Mouse (Mus musculus): ENCODE data around the gene Prelid3b.

Prelid3b gene

DNA sequence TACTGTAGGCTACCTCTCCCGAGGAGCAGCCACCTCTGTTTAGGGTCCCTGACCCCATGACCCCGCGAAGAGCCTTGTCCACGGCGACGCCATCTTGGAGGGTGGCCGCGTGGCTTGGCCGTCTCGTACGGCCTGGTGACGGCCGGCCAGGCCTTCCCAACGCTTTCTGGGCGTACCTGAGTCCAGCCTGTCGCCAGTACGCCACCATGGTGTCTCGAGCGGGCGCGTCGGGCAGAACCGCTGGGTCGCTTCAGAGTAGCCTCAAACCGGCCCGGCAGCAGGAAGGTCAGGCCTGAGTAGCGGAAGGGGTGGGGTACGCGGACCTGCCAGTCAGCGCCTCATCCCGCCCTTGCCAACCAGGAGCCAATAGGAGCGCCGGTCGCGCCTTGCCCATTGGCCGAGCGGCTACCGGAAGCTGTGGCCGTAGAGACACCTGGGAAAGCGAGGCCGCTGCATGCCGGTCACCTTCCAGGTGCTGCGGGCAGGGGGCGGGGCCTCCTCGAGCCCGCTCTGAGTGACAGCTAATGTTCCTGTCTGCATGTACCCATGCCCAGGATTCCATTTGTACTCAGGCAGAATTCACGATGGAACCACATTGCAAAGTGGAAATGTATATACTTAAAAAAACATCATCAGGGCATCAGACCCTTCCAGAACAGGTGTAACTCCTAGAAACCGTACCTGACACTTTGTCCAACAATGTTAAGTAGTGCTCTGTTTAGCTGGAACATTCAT is 8.9 kb downstream of the Prelid3b start, which contains the start of gene Atp5e:
TSS of gene Atp5e (minus strand) at position 317 of the 735 bp plus-strand sequence.
- peak; percentile 68 to 80 for DNase-seq (ENCODE audit: low read depth in 1 of 2, low spot score in 2 of 2)

DNA sequence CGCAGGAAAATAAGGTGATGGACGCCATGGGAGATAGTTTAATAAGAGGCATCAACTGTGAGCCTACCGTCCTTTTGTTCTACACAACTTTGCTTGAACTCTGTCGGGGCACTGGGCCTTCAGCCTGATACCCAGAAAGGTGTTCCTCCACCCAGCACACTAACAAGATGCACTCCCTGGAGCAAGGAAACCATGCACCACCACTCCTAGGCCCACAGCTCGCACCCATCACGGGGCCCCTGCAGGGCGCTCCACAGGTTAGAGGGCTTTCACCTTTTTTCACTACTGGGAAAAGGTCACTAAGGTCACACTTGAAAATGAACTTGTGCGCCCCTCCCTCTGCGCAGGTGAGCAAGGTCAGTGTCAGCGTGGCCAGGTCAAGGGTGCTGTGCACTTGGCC is 9.5 kb downstream of the Prelid3b start:
- DNase-seq (ENCODE audit: low read depth in 1 of 2, low spot score in 2 of 2) = no peak

DNA sequence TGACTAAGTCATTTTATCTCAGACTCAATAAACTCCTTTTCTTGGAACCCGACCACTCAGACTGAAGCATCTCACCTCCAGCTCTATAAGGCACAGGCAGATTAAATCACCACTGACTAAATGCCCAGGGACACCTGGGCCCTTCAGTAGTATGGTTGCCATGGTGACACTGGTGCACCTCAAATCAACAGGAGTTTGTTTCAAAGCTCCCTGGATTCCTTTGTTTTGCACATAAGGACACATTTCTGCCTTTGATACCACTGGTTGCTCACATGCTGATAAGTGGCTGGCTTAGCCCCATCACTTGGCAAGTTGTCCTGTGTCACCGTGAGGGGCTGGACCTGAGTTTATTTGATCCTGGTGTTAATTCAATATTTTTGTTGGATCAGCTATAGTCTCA is 13.5 kb downstream of the Prelid3b start:
- DNase-seq (ENCODE audit: low read depth in 1 of 2, low spot score in 2 of 2) = no peak

DNA sequence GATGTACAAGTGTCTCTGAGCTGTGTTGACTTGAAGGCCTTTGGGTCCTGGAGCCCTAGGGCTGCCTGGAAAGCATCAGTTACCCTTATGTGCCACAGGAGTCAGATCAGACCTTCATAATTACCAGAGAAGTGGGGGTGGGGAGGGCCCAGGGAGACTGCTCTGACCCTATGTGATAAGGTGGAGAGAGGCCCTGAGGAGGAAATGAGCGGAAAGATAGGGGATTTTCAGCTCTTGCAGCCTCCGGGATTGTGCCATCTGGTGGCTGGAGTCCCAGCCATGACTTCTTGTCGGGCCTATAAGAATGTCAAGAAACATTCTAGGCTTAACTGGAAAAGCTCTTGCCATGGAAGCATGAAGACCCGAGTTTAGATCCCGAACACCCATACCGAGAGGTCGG is 19.2 kb downstream of the Prelid3b start:
- DNase-seq (ENCODE audit: low read depth in 1 of 2, low spot score in 2 of 2) = no peak

DNA sequence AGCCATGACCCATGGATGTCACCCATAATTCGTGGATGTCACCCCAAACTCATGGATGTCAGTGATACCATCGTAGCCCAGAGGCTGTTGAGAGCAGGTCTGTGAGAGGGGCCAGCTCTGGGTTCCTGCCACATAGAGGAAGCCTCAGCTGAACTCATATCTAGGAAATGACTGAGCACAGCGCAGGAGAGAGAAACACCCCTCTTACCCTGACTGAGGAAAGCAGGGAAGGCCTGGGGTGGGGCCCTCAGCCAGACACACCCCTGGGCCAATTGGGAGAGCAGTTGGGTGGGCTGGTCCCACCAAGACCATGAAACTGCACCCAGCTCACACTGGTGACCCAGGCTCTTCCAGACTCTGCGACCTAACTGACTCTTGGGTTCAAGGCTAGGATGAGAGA is 22.5 kb downstream of the Prelid3b start, which contains the start of gene Tubb1:
TSS of gene Tubb1 (plus strand) at position 343 of the 400 bp plus-strand sequence.
- DNase-seq (ENCODE audit: low read depth in 1 of 2, low spot score in 2 of 2) = no peak

DNA sequence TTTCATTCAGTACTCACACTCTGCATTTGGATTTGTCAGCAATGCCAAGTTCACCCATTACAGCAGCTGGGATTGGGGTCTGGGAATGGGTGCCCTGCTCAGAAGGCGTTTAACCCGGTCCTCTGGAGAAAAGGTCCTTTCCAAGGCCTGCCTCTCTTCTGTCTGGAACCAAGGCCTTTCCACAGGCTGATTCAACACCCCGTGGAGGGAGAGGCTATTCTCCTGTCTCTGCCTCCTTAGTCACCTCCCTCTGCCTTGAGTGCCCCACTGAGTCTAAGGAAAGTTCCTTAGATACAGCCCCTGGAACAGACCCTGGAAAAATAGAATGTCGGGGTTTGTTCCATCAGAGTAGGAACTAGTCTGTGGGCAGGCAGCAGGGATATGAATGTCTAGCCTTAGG is 24.5 kb downstream of the Prelid3b start:
- no peak for DNase-seq (ENCODE audit: low read depth in 1 of 2, low spot score in 2 of 2)

DNA sequence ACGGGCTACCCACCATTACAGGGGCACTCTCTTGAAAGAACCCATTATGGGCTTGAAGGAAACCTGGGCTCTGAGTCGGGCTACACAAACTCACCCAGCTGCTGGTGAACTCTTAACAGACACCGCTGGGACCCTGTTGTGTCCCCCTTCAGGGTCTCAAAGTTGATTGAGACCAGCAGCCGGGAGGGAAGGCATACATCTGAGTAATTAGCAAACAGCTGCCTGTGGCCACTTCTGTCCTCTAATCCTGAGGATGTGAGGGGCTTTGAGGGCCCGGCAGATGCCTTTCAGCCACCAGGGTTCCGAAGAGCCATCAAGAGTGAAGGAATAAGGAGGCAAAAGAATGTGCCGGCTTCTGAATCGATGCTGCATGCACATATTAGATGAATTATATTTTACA is 26.0 kb downstream of the Prelid3b start:
- DNase-seq (ENCODE audit: low read depth in 1 of 2, low spot score in 2 of 2) = no peak

DNA sequence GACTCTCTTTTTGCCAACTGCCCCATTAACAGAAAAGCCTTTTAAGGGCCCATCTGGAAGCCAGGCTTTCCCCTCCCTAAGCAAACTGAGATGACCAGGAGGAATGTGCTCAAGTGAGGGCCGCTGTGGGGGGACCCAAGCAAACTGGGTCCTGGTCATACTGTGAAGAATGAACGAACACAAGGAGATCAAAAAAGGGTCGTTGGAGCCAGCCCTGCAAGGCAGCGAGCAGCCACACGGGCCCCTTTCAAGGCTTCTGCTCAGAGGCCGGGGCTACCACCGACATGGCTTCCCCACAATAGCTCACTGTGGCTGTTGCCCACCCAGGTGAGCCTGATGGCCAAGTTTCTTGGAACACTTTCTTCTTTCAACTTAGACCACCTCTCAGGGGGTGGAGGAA is 26.4 kb downstream of the Prelid3b start:
- DNase-seq (ENCODE audit: low read depth in 1 of 2, low spot score in 2 of 2) = no peak

DNA sequence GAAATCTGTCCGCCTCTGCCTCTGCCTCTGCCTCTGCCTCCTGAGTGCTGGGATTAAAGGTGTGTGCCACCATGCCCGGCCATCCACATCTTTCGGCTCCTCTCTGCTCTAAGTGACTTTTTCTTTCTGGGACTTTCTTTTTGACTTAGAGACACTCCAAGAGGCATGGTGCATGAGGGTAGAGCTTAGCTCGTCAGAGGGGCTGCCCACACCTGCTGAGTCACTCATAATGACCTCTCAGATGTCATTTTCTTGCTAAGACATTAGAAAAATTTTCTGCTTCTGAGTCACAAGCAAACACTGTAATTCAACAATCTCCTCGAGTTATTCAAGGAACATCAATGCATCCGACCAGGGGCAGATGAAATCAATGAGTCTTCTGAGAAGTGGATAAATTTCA is 27.9 kb downstream of the Prelid3b start:
- DNase-seq (ENCODE audit: low read depth in 1 of 2, low spot score in 2 of 2) = no peak

DNA sequence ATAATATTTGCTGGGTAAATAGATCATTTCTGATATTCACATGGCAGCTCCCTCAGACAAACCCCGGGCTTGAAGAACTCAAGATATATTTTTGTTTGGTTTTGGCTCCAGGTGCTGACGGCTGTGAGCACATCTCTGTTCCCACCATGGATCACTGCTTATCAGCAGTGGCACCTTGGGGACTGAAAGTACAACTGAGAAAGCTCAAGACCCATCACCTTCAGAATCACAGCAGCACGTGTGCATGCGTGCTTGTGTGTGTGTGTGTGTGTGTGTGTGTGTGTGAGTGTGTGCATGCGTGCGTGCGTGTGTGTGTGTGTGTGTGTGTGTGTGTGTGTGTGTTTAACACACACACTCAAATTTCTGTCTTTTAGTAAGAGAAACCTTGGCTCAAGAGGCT is 28.5 kb downstream of the Prelid3b start:
- DNase-seq (ENCODE audit: low read depth in 1 of 2, low spot score in 2 of 2) = no peak

DNA sequence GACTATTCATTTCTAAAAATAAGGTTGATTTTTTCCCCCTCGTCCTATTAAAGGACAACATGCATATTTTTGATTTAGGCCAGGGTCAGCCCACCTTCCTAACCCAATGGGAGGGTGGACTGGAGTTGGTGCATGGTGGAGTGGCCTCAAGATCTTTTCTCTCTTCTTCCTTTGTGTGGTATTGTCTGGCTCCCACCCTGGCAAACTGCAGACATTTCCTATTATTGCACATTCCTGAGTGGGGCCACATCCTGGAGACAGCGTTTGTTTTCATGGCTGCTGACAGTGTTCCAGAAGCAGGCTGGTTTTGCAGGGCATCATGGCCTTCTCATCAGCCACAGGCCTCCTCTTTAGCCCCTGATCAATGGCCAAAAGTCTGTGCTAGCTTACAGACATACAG is 29.8 kb downstream of the Prelid3b start:
- no peak for DNase-seq (ENCODE audit: low read depth in 1 of 2, low spot score in 2 of 2)

DNA sequence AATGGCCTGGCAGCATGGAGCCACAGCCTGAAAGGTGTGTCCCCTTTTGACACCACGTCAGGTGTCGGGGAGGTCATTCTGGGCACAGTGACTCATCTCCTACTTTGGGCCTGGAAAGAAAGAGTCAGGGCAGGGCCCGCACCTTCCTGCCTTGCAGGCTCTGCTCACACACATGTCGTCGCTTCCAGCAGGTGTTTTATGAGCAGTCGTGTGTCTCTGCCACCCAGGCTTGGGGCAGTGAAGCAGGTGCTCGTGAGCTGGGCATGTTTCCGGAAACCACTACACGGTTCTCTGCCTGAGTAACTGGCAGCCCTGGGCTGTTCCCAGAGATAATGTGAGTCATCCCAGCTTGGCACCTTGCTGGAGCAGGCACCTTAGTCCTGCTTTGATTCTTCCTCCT is 30.4 kb downstream of the Prelid3b start:
- DNase-seq (ENCODE audit: low read depth in 1 of 2, low spot score in 2 of 2) = no peak

DNA sequence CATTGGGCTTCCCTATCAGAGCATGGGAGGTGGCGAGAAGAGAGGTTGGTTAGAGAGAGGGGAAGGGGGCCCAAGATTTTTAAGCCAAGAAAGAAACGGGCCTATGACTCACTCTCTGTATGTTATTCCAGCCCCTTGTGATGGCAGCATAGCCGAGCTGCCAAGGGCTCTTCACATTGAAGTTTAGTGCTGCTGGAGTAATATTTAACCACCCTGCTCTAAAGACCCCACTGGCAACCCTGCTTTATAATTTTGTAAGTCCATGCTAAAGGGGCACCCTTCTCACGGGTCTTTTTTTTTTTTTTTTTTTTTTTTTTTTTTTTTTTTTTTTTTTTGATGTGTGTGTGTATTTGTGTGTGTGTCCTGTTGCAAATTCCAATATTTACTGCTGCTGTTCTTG is 31.0 kb downstream of the Prelid3b start:
- DNase-seq (ENCODE audit: low read depth in 1 of 2, low spot score in 2 of 2) = no peak

DNA sequence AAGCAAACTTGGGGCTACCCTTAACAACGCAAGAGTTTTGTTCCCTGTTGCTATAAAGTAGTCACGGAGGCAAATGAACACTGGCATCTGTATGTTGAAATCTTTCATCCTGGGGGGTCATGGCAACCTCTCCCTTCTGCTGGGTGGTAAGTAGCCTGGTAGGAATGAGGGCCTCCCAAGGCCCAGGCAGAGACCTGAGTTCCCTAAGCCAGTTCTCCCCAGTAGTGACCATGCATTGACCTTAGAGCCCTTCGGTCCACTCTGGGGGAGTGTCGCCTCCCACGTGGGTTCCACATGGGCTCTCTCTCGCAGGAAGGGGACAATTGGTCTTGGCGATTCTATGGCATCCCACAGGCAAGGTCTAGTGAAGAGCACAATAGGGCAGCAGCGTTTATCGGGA is 32.9 kb downstream of the Prelid3b start:
- DNase-seq (ENCODE audit: low read depth in 1 of 2, low spot score in 2 of 2) = no peak

DNA sequence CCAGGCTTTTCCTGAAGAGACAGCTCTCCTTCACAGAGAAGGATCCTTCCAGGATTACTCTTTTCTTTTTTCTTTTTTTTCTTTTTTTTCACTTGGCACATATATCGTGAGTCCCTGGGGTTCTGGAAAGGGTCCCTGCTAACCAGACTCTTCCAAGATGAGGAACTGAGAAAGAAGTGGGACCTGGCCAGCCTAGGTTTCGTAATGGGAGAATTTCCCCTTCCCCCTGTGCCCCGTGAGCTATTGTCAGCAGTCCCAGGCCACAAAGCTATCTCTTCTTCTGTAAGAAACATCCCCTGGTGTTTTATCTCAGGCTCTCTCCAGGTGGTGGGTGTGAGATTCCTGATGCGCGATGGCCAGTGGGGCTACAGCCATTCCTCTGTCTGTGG is 33.4 kb downstream of the Prelid3b start:
- peak; percentile 70 to 77 for DNase-seq (ENCODE audit: low read depth in 1 of 2, low spot score in 2 of 2)

DNA sequence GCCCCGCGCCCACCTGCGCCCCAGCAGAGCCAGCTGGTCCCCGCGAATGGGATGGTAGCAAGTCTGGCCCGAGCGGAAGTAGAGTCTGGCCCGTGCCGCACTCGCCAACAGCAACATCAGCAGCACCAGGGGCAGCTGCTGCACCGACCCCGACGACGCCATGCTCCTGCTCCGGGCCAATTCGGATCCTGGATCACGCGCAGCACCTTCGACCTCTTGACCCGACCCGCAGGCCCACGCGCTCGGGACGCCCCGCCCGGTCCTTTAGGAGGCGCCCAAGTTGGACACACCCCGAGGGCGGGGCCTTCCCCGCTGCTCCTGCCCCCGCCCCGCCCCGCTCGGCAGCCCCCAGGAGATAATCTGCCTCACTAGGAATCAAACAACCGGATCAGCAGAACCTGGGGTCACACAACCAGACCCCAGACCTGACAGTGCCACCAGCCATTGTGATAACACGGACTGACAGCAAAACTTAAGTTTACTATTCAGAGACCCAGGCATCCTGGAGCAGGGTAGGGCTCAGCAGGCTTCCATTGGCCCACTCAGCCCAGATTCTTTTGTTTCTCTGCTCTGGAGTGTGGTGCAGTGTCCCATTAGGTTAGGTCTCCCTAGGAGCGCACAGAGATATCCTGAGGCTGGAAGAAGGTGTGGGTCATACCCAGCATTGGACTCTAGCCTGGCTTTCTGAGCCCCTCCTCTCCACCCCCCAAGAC is 34.0 kb downstream of the Prelid3b start, which contains the start of gene Ctsz:
TSS of gene Ctsz (minus strand) at position 303 of the 713 bp plus-strand sequence.
- peak; percentile 80 to 87 for DNase-seq (ENCODE audit: low read depth in 1 of 2, low spot score in 2 of 2)

DNA sequence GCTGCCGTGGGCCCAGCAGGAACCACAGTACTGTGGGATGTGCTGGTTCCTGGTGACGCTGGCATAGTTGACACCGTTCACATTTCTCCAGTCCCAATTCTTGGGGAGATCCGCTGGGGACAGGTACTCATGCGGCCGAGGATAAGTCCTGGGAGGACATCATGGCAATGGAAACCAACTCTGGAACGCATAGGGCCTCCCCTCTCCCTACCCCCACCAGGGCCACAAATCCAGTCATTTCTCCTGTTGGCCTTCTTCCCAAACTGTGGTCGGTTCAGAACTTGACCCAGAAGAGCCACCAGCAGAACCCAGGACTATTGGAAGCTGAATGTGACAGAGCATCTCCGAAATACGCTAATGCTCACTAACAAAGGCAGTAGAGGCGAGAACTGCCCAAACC is 34.7 kb downstream of the Prelid3b start:
- no peak for DNase-seq (ENCODE audit: low read depth in 1 of 2, low spot score in 2 of 2)

DNA sequence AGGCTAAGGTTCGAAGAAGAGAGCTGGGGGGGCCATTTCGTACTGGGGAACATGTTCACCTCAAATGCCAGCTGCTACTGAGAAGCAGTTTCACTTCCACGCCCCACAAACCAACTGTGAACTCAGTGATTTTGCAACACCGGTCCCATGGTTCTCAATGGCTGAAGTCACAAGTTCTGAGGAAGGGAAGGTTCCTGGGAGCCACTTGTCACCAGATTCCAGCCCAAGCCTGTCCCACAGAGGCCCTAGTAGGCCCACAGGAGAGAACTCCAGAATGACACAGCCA is 35.2 kb downstream of the Prelid3b start:
- DNase-seq (ENCODE audit: low read depth in 1 of 2, low spot score in 2 of 2) = peak; percentile 86 to 88

DNA sequence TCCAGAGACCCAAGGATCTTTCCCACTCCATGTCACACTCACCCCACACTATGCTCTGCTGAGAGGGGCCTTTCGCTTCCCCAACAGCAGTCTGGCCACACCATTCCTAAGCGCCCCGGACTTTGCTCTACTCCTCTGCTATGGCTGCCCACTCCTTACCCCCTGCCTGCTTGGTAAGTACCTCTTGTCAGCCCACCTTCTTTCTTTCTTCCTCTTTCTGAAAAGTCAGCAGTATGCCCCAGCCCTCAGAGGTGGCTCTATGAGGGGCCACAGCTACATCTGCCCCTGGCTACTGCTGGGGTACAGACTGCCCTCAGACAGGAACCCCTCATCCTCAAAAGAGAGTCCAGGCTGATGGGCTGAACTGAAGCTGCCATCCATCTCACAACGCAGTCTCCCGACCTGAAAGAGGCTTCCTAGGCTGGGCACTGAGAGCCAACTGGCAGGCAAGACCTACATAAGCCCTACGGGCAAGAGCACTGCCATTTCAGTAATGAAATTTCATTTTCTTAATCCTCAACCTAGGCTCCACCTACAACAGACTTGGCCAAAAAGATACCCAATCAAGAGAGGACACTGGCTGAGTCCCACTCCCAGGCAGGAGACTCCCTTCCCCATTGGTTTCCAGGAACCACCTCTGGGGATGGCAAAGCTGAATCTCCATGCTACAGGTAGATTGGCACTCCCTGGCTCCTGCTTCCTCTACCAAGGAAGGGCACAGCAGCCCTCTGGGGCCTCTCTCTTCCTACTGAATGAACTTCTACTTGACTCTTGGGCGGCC is 35.8 kb downstream of the Prelid3b start:
- no peak for DNase-seq (ENCODE audit: low read depth in 1 of 2, low spot score in 2 of 2)

DNA sequence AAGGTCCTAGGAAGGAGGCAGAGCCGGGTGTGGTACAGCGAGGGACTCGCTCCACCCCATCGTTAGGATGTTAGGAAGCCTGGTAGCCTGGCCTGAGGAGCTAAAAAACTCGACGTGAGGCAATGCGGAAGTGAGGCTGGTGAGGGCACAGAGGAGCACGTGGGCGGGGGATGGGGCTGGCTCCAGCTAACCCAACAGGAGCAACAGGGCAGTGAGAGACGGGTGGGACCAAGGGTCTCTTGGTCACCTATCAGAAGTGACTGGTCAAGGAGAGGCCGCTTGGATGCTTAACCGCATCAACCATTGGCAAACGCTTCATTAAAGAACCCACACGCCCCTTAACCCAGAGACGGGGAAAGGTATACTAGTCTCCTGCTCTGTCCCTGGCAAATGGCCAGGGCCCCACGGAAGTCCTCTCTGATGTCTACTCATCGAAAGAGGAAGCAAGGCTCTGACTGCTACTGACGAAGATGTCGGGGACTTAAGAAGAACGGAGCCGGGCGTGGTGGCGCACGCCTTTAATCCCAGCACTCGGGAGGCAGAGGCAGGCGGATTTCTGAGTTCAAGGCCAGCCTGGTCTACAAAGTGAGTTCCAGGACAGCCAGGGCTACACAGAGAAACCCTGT is 36.7 kb downstream of the Prelid3b start:
- peak; percentile 73 to 81 for DNase-seq (ENCODE audit: low read depth in 1 of 2, low spot score in 2 of 2)

DNA sequence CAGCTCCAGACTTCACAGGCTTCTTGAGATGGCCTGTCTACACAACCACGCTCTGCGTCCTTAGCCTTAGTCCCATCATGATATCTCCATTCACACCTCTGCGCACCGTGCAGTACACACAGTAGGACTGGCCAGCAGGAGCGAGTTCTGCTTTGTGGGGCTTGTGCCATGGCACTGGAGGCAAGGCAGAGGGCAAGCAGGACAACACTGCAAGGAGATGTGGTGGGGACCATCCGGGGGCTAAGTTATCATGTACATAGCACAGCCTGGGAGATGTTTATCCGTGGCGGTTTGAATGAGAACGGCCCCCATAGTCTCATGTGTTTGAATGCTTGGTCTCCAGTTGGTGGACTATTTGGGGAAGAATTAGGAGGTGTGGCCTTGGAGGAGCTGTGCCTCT is 37.9 kb downstream of the Prelid3b start:
- DNase-seq (ENCODE audit: low read depth in 1 of 2, low spot score in 2 of 2) = no peak

Data from monocyte, adult 2 months (primary cell).